Mouse (Mus musculus) intestine, postnatal 0 days (tissue): Measurements from ENCODE around the gene Osgep. TPM values are rescaled to one million over a fixed set of nuclear protein-coding genes. Genes with fewer than 3 reads are reported as not detected.
A peak's percentile ranks its signal among the peaks of the same experiment; 100 is the strongest.
"Not testable (repeated sequence)": the region's sequence is repeated elsewhere in the genome, so short reads cannot be mapped to it uniquely, and the experiment has no call there.

Experiments used
- ATAC-seq: fragments of 200-750 bp; cut with Nextera tagmentation; 2 replicates; pipeline ENCODE4 v1.8.0; 2017; ENCODE audit warnings: mild to moderate bottlenecking, moderate TSS enrichment, moderate library complexity
- H3K27ac ChIP-seq: fragments of 300-500 bp; sonication (generic); 2 replicates; pipeline ENCODE4 v1.5.1; 2014; ENCODE audit warnings: mild to moderate bottlenecking, low read depth, low read length, moderate library complexity
- H3K27me3 ChIP-seq: fragments of 300-500 bp; sonication (generic); replicated peaks from 2 replicates; pipeline ENCODE4 v1.6.1; 2014; ENCODE audit warnings: low read length, mixed read lengths; ENCODE audit not compliant: control insufficient read depth, insufficient read depth
- H3K36me3 ChIP-seq: fragments of 300-500 bp; sonication (generic); 2 replicates; pipeline ENCODE4 v1.6.1; 2014; ENCODE audit warnings: mild to moderate bottlenecking, moderate library complexity; ENCODE audit not compliant: control insufficient read depth, insufficient read depth
- H3K4me1 ChIP-seq: fragments of 300-500 bp; sonication (generic); replicated peaks from 2 replicates; pipeline ENCODE4 v1.6.1; 2014; ENCODE audit warnings: antibody characterized with exemption, low read length, mixed read lengths; ENCODE audit not compliant: control insufficient read depth, insufficient read depth
- H3K4me2 ChIP-seq: fragments of 300-500 bp; sonication (generic); replicated peaks from 2 replicates; pipeline ENCODE4 v1.6.1; 2014; ENCODE audit warnings: low read depth, mild to moderate bottlenecking, moderate library complexity
- H3K4me3 ChIP-seq: fragments of 300-500 bp; sonication (generic); 2 replicates; pipeline ENCODE4 v1.5.1; 2014; ENCODE audit warnings: low read depth, low read length
- H3K9ac ChIP-seq: fragments of 300-500 bp; sonication (generic); 2 replicates; pipeline ENCODE4 v1.6.1; 2014; ENCODE audit warnings: mild to moderate bottlenecking, low read depth, low read length
- H3K9me3 ChIP-seq: fragments of 300-500 bp; sonication (generic); 2 replicates; pipeline ENCODE4 v1.6.1; 2016; ENCODE audit warnings: mixed run types; ENCODE audit not compliant: control insufficient read depth
- CTCF ChIP-seq: sonication (generic); IDR thresholded peaks from 2 replicates; pipeline ENCODE4 v1.5.1; 2016; ENCODE audit warnings: low read depth, mild to moderate bottlenecking, control low read depth, antibody characterized with exemption, moderate library complexity
- WGBS: fragments of 180-500 bp; shearing (Covaris S2); extraction: QIAGEN DNeasy Blood & Tissue Kit; methylation state at CpG from one replicate; pipeline ENCODE4 v1.1.7; 2014; 5-methylcytosine and 5-hydroxymethylcytosine counted together
- polyA plus RNA-seq: library from polyadenylated mRNA; unstranded; fragments of >200 nt; fragmentation: Nextera tagmentation; extraction: Ambion mirVana; gene quantifications from 2 replicates; pipeline ENCODE4 v1.2.1, GENCODE M21; 2015

The Osgep gene
- 56.8 and 57.8 TPM in 2 replicates for polyA plus RNA-seq

DNA sequence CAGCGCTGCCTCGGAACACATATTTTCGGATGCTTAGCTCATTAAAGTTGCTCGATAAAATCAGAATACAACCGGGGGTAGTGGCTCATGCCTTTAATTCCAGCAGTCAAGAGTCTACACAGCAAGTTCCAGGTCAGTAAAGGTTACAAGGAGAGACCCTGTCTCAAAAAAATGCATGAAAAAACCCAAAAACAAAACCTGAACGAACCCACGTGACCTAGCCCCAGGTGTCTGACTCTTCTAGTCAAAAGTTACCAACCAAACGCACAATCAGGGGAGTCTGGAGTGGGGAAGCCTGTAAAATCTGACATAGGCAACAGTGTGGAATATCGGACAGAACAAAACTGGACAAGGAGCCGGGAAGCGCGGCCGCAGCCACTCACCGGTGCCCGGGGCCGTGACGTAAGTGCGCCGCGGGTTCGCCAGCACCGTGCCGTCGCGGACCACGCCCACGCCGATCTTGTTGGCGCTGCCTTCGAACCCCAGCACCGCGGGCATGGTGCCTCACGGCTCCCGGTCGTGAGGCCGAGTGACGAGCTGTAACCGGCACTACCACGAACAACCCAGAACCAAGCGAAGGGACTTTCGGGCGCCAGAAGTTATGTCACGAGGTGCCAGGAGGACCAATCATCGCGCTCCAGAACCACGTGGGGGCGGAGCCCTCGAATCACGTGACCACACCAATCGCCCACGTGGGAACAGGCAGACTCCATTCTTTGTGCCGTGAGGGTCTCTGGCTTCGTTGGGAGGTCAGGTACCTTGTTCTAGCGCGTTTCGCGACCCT, at the start of gene Osgep, which contains the start of gene Apex1:
Gene Osgep, minus strand, starts transcription at position 613 of the 784 bp plus-strand sequence.
Gene Apex1, plus strand, starts transcription at position 688 of the 784 bp plus-strand sequence.
- WGBS: under 1% methylated on average over 57 of the region's 57 CpGs
- TF ChIP-seq CTCF: no peak
- H3K4me3 ChIP-seq: peak within 1 kb of the TSS; percentile 76

DNA sequence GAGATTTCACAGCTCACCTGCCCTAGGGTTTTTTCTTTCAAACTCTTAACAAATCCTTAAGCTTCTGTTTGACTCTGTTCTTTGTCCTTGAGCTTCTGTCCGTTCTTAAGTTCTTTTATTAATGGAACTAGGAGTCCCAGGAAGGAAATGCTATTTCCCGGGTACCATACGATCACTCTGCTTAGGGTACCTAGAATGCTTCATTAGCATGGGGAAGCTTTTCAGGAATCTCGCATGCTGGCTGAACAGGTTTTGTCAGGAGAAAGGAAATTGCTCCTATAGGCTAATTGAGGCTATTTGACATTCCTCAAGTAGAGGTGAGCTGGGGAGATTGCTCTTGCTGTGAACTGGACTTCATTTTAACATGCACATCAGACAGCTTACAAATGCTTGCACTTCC, 49.0 kb upstream of the Osgep start:
- Histone ChIP-seq H3K27me3 (no peaks in the 10 kb centered on the region), H3K9me3 (no peaks in the 10 kb centered on the region), H3K9ac (no peak overlapping the region), H3K27ac (no peak overlapping the region), H3K4me3 (no peak overlapping the region), H3K36me3 (no peaks in the 10 kb centered on the region), H3K4me2 (no peak overlapping the region), H3K4me1 (no peaks in the 10 kb centered on the region)
- TF ChIP-seq CTCF: no peak
- 25% methylated on average over 4 of the region's 4 CpGs for WGBS
- ATAC-seq: no peak

More for the DNA sequence above, at the start of gene Osgep, which contains the start of gene Apex1:
- Histone ChIP-seq H3K36me3 (peaks cover 32% of the 10 kb centered on the region), H3K4me1 (no peaks in the 10 kb centered on the region), H3K9me3 (no peaks in the 10 kb centered on the region), H3K4me2 (peak within 1 kb of the TSS; percentile 96), H3K9ac (peak within 1 kb of the TSS; percentile 76), H3K27me3 (no peaks in the 10 kb centered on the region), H3K27ac (peak within 1 kb of the TSS; percentile 94)
- peak; percentile 95 for ATAC-seq

DNA sequence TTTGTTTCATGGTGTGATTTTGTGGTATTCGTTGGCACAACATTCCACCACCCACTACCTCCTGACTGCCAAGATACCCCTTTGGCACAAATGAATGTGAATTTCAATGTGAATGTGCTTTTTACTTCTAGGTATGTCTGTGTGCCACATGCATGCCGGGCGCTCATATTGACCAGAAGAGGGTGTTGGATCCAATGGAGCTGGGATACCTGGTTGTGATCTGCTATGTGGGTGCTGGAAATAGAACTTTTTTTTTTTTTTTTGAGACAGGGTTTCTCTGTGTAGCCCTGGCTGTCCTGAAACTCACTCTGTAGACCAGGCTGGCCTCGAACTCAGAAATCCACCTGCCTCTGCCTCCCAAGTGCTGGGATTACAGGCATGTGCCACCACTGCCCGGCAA, 48.4 kb upstream of the Osgep start:
- not testable (repeated sequence) for H3K9ac ChIP-seq, H3K9me3 ChIP-seq, H3K4me2 ChIP-seq, H3K27ac ChIP-seq, H3K36me3 ChIP-seq, ATAC-seq, H3K4me3 ChIP-seq, H3K27me3 ChIP-seq, H3K4me1 ChIP-seq
- 94% methylated on average over 5 of the region's 5 CpGs for WGBS

DNA sequence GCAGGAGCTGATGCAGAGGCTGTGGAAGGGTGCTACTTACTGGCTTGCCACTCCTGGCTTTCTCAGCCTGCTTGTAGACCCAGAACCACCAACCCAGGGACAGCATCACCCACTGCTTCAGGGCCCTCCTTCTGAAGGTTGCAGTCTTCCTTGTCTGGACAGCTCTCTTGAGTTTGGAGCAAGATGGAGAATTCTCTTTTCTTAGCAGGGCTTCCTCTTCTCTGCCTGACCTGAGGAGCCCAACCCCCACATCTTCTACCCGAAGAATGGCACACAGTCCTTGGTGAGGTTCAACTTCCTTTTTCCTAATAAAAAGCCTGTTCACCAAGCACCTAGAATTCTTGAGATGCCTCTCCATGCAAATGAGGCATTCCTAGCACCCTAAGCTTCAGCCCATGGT, 46.1 kb upstream of the Osgep start:
- H3K4me2 ChIP-seq: no peak overlapping the region
- WGBS: 52% methylated on average over 1 of the region's 1 CpGs
- no peak for TF ChIP-seq CTCF
- no peak for ATAC-seq
- H3K9ac ChIP-seq: no peak overlapping the region; the same call in 1 of the 2 replicates
- H3K4me3 ChIP-seq: no peak overlapping the region
- H3K36me3 ChIP-seq: no peaks in the 10 kb centered on the region
- H3K4me1 ChIP-seq: no peaks in the 10 kb centered on the region
- no peak overlapping the region for H3K27ac ChIP-seq
- H3K9me3 ChIP-seq: no peaks in the 10 kb centered on the region
- H3K27me3 ChIP-seq: no peaks in the 10 kb centered on the region

DNA sequence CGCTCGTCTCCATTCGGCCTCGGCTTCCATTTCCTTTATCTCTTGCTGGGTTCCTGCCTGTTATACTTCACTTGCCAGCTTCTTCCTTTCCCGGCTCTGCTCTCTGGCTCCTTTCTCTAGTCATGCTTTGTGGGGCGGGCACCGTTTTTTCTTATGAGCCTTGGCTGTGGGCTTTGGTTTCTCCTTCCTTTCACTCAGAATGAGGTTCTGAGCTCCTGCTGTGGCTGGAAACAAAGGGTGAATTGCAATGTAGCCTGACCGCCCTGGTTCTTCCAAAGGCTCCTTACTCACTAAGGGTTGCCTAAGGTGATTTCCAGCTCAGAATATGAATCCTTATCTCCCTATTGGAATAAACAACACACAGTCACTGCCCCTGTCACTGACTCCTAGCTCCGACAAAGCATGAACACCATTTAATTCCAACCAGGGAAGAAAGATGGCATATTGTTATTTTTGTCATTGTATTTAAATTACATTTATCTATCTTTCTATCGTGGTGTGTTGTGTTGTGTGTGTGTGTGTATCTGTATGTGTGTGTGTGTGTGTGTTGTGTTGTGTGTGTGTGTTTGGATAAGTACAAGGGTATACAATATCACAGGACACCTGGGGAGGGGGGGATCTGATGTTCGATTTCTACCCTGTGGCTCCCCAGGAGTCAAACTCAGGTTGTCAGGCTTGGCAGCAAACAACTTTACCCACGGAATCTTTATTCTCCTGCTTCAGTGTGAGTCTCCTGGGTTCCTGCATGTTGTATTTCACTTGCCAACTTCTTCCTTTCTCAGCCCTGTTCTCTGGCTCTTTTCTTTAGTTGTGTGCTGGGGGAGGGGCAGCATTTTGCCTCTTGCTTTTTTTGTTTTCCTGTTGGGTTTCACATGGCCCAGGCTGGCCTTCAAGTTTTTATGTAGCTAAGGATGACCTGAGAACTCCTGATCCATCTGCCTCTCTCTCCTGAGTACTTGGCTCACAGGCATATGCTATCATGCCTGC, 45.2 kb upstream of the Osgep start:
- Histone ChIP-seq H3K9ac (no peak overlapping the region), H3K27ac (no peak overlapping the region), H3K4me3 (no peak overlapping the region), H3K36me3 (no peaks in the 10 kb centered on the region), H3K4me1 (no peaks in the 10 kb centered on the region), H3K9me3 (no peaks in the 10 kb centered on the region), H3K4me2 (no peak overlapping the region), H3K27me3 (no peaks in the 10 kb centered on the region)
- no peak for ATAC-seq
- WGBS: 56% methylated on average over 12 of the region's 12 CpGs
- no peak for TF ChIP-seq CTCF

DNA sequence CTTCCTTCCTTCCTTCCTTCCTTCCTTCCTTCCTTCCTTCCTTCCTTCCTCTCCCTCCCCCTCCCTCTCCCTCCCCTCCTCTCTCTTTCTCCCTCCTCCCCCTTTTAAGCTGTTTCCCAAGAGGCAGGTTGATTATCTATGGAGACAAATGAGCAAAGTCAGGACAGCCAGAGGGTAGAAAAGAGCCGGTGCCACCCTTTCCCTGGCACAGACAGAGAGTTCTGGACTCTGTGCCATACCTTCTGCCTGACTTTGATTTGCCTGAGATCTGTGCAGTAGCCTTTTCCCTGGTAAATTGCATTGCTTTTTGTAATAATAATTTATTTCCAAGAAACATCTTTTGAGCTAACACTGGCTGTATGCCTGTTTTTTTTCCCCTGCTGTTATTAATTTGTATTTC, 44.3 kb upstream of the Osgep start:
- WGBS: 33% methylated on average over 1 of the region's 1 CpGs
- Histone ChIP-seq H3K27me3 (no peaks in the 10 kb centered on the region), H3K9ac (no peak overlapping the region), H3K4me2 (no peak overlapping the region), H3K9me3 (no peaks in the 10 kb centered on the region), H3K27ac (no peak overlapping the region), H3K36me3 (no peaks in the 10 kb centered on the region), H3K4me3 (no peak overlapping the region), H3K4me1 (no peaks in the 10 kb centered on the region)
- no peak for TF ChIP-seq CTCF
- no peak for ATAC-seq
